Mouse (Mus musculus) kidney, postnatal 36 days (tissue): ENCODE data around the gene Mvb12b.

Experiments used
- DNase-seq, 2 experiments: peaks; one replicate each; pipeline ENCODE4 v3.0.0; 2021 to 2022; ENCODE audit warnings: mixed read lengths in 2 of 2

The Mvb12b gene

GRCm38 (mm10) chr2:33718561-33718960, 169.2 kb downstream of the Mvb12b start:
- no peak for DNase-seq

GRCm38 (mm10) chr2:33717821-33718351, 169.9 kb downstream of the Mvb12b start:
- DNase-seq = no peak

- DNase-seq = no peak
These were observed 170.4 kb downstream of the Mvb12b start for GRCm38 (mm10) chr2:33717378-33717777.

- no peak for DNase-seq
These were observed 170.9 kb downstream of the Mvb12b start for GRCm38 (mm10) chr2:33716878-33717277.

GRCm38 (mm10) chr2:33714932-33715331, 172.8 kb downstream of the Mvb12b start:
- DNase-seq = no peak

- no peak for DNase-seq
These were observed 174.0 kb downstream of the Mvb12b start for GRCm38 (mm10) chr2:33713580-33714260.

GRCm38 (mm10) chr2:33712811-33713210, 174.9 kb downstream of the Mvb12b start:
- no peak for DNase-seq

- no peak for DNase-seq
These were observed 178.9 kb downstream of the Mvb12b start for GRCm38 (mm10) chr2:33708831-33709230.

- no peak for DNase-seq
These were observed 179.7 kb downstream of the Mvb12b start for GRCm38 (mm10) chr2:33708096-33708495.

- DNase-seq = no peak
These were observed 181.3 kb downstream of the Mvb12b start for GRCm38 (mm10) chr2:33706403-33706802.

GRCm38 (mm10) chr2:33705687-33706320, 181.9 kb downstream of the Mvb12b start:
- no peak for DNase-seq

GRCm38 (mm10) chr2:33703286-33703685, 184.5 kb downstream of the Mvb12b start:
- no peak for DNase-seq

GRCm38 (mm10) chr2:33702705-33703104, 185.0 kb downstream of the Mvb12b start:
- peak; percentile 4 to 33 for DNase-seq

GRCm38 (mm10) chr2:33701446-33701815, 186.3 kb downstream of the Mvb12b start:
- no peak for DNase-seq

- DNase-seq = peak in 1 of 2 experiments; percentile 11
These were observed 186.9 kb downstream of the Mvb12b start for GRCm38 (mm10) chr2:33700581-33701445.

- no peak for DNase-seq
These were observed 188.8 kb downstream of the Mvb12b start for GRCm38 (mm10) chr2:33698898-33699297.

GRCm38 (mm10) chr2:33696428-33696827, 191.3 kb downstream of the Mvb12b start:
- DNase-seq = no peak

- no peak for DNase-seq
These were observed 193.8 kb downstream of the Mvb12b start for GRCm38 (mm10) chr2:33693931-33694330.

GRCm38 (mm10) chr2:33689880-33690462, 197.8 kb downstream of the Mvb12b start:
- DNase-seq = peak in 1 of 2 experiments; percentile 69

- no peak for DNase-seq
These were observed 198.4 kb downstream of the Mvb12b start for GRCm38 (mm10) chr2:33689155-33689879.

- DNase-seq = no peak
These were observed 204.2 kb downstream of the Mvb12b start for GRCm38 (mm10) chr2:33683594-33683993.

- DNase-seq = no peak
These were observed 204.7 kb downstream of the Mvb12b start for GRCm38 (mm10) chr2:33683095-33683494.
